Mouse (Mus musculus) CH12.LX (cell line): ENCODE measurements at regions not wholly inside any gene's neighbourhood (a gene's known extent, or its start where the extent isn't known, plus 50 kb on each side); places are given as distances from the start of the nearest gene placed in this dataset.

Experiments
- DNase-seq: peaks from one replicate; pipeline ENCODE4 v3.0.0-alpha.2; 2013; ENCODE audit errors: extremely low read depth
- H3K27ac ChIP-seq: 2 replicates; pipeline ENCODE4 v1.5.1; 2012; ENCODE audit warnings: low read depth, mild to moderate bottlenecking, control low read depth, moderate library complexity; ENCODE audit not compliant: insufficient read depth
- H3K27me3 ChIP-seq: replicated peaks from 2 replicates; pipeline ENCODE3; 2012; ENCODE audit warnings: inconsistent platforms
- H3K36me3 ChIP-seq, 2 experiments: replicated peaks in 1 of 2; 2 replicates each; pipeline versions ENCODE3 to v1.6.1; 2012; ENCODE audit warnings: inconsistent platforms in 1 of 2, low read length in 1 of 2, mild to moderate bottlenecking in 1 of 2, mixed read lengths in 1 of 2, moderate library complexity in 1 of 2; ENCODE audit not compliant: control insufficient read depth in 1 of 2, insufficient read depth in 1 of 2
- H3K4me1 ChIP-seq, 2 experiments: 2 replicates each; pipeline ENCODE4 v1.6.1; 2012; ENCODE audit warnings: inconsistent platforms in 1 of 2, moderate library complexity in 1 of 2; ENCODE audit not compliant: insufficient read depth in 2 of 2, control insufficient read depth in 1 of 2
- H3K4me2 ChIP-seq: 2 replicates; pipeline ENCODE4 v1.6.1; 2012; ENCODE audit warnings: low read depth, mild to moderate bottlenecking, control low read depth; ENCODE audit not compliant: poor library complexity, insufficient read depth, severe bottlenecking
- H3K4me3 ChIP-seq, 3 experiments: fragments of 150-350 bp in 1 of 3; sonication (generic) in 1 of 3; replicated peaks in 1 of 3; 2 replicates each; pipeline versions ENCODE3 to v1.5.1; 2011 to 2012; ENCODE audit warnings: low read depth in 2 of 3, low read length in 2 of 3, mild to moderate bottlenecking in 2 of 3, moderate library complexity in 2 of 3, control low read depth in 1 of 3, improper control_type of control experiment in 1 of 3, inconsistent platforms in 1 of 3, mixed read lengths in 1 of 3; ENCODE audit not compliant: poor library complexity in 1 of 3
- H3K79me2 ChIP-seq: replicated peaks from 2 replicates; pipeline ENCODE4 v1.6.1; 2012; ENCODE audit warnings: mild to moderate bottlenecking, moderate library complexity; ENCODE audit not compliant: control insufficient read depth, poor library complexity, insufficient read depth, severe bottlenecking; ENCODE audit errors: extremely low read depth
- H3K9ac ChIP-seq: 2 replicates; pipeline ENCODE4 v1.6.1; 2012; ENCODE audit warnings: low read depth, mild to moderate bottlenecking, control low read depth, moderate library complexity; ENCODE audit not compliant: insufficient read depth
- H3K9me3 ChIP-seq: replicated peaks from 2 replicates; pipeline ENCODE3; 2012; ENCODE audit warnings: low read length, inconsistent platforms, mixed read lengths
- BHLHE40 ChIP-seq: IDR thresholded peaks from 2 replicates; pipeline ENCODE4 v1.6.1; 2011; ENCODE audit warnings: mild to moderate bottlenecking, low read depth, low read length, improper control_type of control experiment
- CHD1 ChIP-seq: IDR thresholded peaks from 2 replicates; pipeline ENCODE4 v1.6.1; 2012; ENCODE audit warnings: low read depth, low read length, improper control_type of control experiment, inconsistent platforms
- CTCF ChIP-seq, 2 experiments: IDR thresholded peaks in 1 of 2; conservative IDR thresholded peaks in 1 of 2; 2 replicates each; pipeline ENCODE4 v1.5.1; 2011 to 2012; ENCODE audit warnings: low read depth in 2 of 2, low read length in 2 of 2, improper control_type of control experiment in 1 of 2, inconsistent platforms in 1 of 2, mild to moderate bottlenecking in 1 of 2, moderate library complexity in 1 of 2
- E2F4 ChIP-seq: IDR thresholded peaks from 2 replicates; pipeline ENCODE4 v1.6.1; 2011; ENCODE audit warnings: low read depth, low read length, improper control_type of control experiment; ENCODE audit not compliant: insufficient replicate concordance
- ETS1 ChIP-seq: conservative IDR thresholded peaks from 2 replicates; pipeline ENCODE4 v1.6.1; 2012; ENCODE audit warnings: low read depth, mild to moderate bottlenecking, inconsistent platforms, low read length, improper control_type of control experiment, moderate library complexity
- GABPA ChIP-seq: IDR thresholded peaks from 2 replicates; pipeline ENCODE4 v1.6.1; 2012; ENCODE audit warnings: low read depth, low read length, improper control_type of control experiment, inconsistent platforms; ENCODE audit not compliant: insufficient replicate concordance
- IRF4 ChIP-seq: IDR thresholded peaks from 2 replicates; pipeline ENCODE4 v1.6.1; 2014; ENCODE audit warnings: low read depth, mild to moderate bottlenecking, inconsistent platforms, low read length, improper control_type of control experiment
- JUN ChIP-seq: IDR thresholded peaks from 2 replicates; pipeline ENCODE4 v1.6.1; 2011; ENCODE audit warnings: low read depth, mild to moderate bottlenecking, low read length, improper control_type of control experiment, moderate library complexity; ENCODE audit not compliant: insufficient read depth
- KAT2A ChIP-seq: IDR thresholded peaks from 2 replicates; pipeline ENCODE4 v1.6.1; 2012; ENCODE audit warnings: low read length, improper control_type of control experiment, inconsistent platforms; ENCODE audit not compliant: insufficient replicate concordance
- MAX ChIP-seq: IDR thresholded peaks from 2 replicates; pipeline ENCODE4 v1.6.1; 2011; ENCODE audit warnings: low read length, improper control_type of control experiment
- MAZ ChIP-seq: IDR thresholded peaks from 2 replicates; pipeline ENCODE4 v1.6.1; 2012; ENCODE audit warnings: low read depth, mild to moderate bottlenecking, inconsistent platforms, low read length, improper control_type of control experiment, moderate library complexity
- MEF2A ChIP-seq: IDR thresholded peaks from 2 replicates; pipeline ENCODE4 v1.6.1; 2014; ENCODE audit warnings: low read depth, mild to moderate bottlenecking, inconsistent platforms, low read length, improper control_type of control experiment, borderline replicate concordance
- MYC ChIP-seq: IDR thresholded peaks from 2 replicates; pipeline ENCODE4 v1.6.1; 2011; ENCODE audit warnings: low read depth, mild to moderate bottlenecking, improper control_type of control experiment, low read length
- NELFE ChIP-seq: IDR thresholded peaks from 2 replicates; pipeline ENCODE4 v1.6.1; 2011; ENCODE audit warnings: low read depth, low read length, improper control_type of control experiment
- POLR2A ChIP-seq: IDR thresholded peaks from 2 replicates; pipeline ENCODE4 v1.6.1; 2011; ENCODE audit warnings: low read depth, mild to moderate bottlenecking, improper control_type of control experiment, low read length
- POLR2AphosphoS2 ChIP-seq: IDR thresholded peaks from 2 replicates; pipeline ENCODE4 v1.6.1; 2011; ENCODE audit warnings: low read depth, low read length, improper control_type of control experiment
- SIN3A ChIP-seq: IDR thresholded peaks from 2 replicates; pipeline ENCODE4 v1.6.1; 2012; ENCODE audit warnings: low read length, improper control_type of control experiment, inconsistent platforms
- TBP ChIP-seq: conservative IDR thresholded peaks from 2 replicates; pipeline ENCODE4 v1.6.1; 2011; ENCODE audit warnings: low read depth, low read length, improper control_type of control experiment
- USF1 ChIP-seq: IDR thresholded peaks from 2 replicates; pipeline ENCODE4 v1.6.1; 2014; ENCODE audit warnings: low read depth, mild to moderate bottlenecking, inconsistent platforms, low read length, improper control_type of control experiment
- USF2 ChIP-seq: conservative IDR thresholded peaks from 2 replicates; pipeline ENCODE4 v1.6.1; 2011; ENCODE audit warnings: low read depth, low read length, improper control_type of control experiment
- ZC3H11A ChIP-seq: IDR thresholded peaks from 2 replicates; pipeline ENCODE4 v1.6.1; 2012; ENCODE audit warnings: low read depth, mild to moderate bottlenecking, inconsistent platforms, low read length, improper control_type of control experiment
- ZKSCAN1 ChIP-seq: IDR thresholded peaks from 2 replicates; pipeline ENCODE4 v1.6.1; 2012; ENCODE audit warnings: low read depth, inconsistent platforms, low read length, improper control_type of control experiment, borderline replicate concordance
- ZMIZ1 ChIP-seq: IDR thresholded peaks from 2 replicates; pipeline ENCODE4 v1.6.1; 2012; ENCODE audit warnings: low read depth, mild to moderate bottlenecking, inconsistent platforms, low read length, improper control_type of control experiment
- ZNF384 ChIP-seq: IDR thresholded peaks from 2 replicates; pipeline ENCODE4 v1.6.1; 2012; ENCODE audit warnings: low read depth, low read length, improper control_type of control experiment, inconsistent platforms
- dilution Hi-C: fragments of 300-500 bp; cut with MboI; formaldehyde crosslinking; loops from 2 replicates; pipeline ENCODE4 v1.14.3; 2020; ENCODE audit warnings: low sequenced_read_pairs; ENCODE audit not compliant: extremely low pct_unique_long_range_greater_than_20kb, extremely low pct_ligation_motif_present
- in situ Hi-C: fragments of 300-500 bp; cut with MboI; formaldehyde crosslinking; loops from 3 replicates; pipeline ENCODE4 v1.14.3; 2019; ENCODE audit warnings: low sequenced_read_pairs, low pct_ligation_motif_present, low pct_unique_long_range_greater_than_20kb, mixed read lengths

GRCm38 (mm10) chr1:194334752-194335719, 283.0 kb upstream of the Plxna2 start:
- no peak for DNase-seq
- Histone ChIP-seq H3K27me3 (no peaks in the 10 kb centered on the region), H3K9me3 (no peaks in the 10 kb centered on the region), H3K9ac (no peak overlapping the region), H3K36me3 (no peaks in the 10 kb centered on the region), H3K27ac (no peak overlapping the region), H3K4me2 (no peak overlapping the region), H3K4me1 (no peaks in the 10 kb centered on the region), H3K4me3 (no peak overlapping the region), H3K79me2 (no peaks in the 10 kb centered on the region)
- TF ChIP-seq ETS1 (no peak), BHLHE40 (no peak), E2F4 (no peak), ZNF384 (no peak), JUN (no peak), USF2 (no peak), IRF4 (no peak), MEF2A (no peak), ZC3H11A (no peak), MAZ (no peak), POLR2AphosphoS2 (no peak), SIN3A (no peak), KAT2A (no peak), NELFE (no peak), CHD1 (no peak), GABPA (no peak), MYC (no peak), CTCF (conservative IDR thresholded peaks at IDR 0.05 in 1 of 2, IDR thresholded peaks at IDR 0.05 in 1 of 2; ENCODE audit: low read depth in 2 of 2, low read length in 2 of 2) (no peak), USF1 (no peak)
- in situ Hi-C loops: no loop called here
- dilution Hi-C loops: no loop called here

GRCm38 (mm10) chr1:194332639-194333038, 285.4 kb upstream of the Plxna2 start:
- dilution Hi-C loops: no loop called here
- Histone ChIP-seq H3K79me2 (no peaks in the 10 kb centered on the region), H3K27me3 (no peaks in the 10 kb centered on the region), H3K4me2 (no peak overlapping the region), H3K9me3 (no peaks in the 10 kb centered on the region), H3K27ac (no peak overlapping the region), H3K36me3 (no peaks in the 10 kb centered on the region), H3K9ac (no peak overlapping the region), H3K4me3 (no peak overlapping the region), H3K4me1 (no peaks in the 10 kb centered on the region)
- DNase-seq: no peak
- TF ChIP-seq USF2 (no peak), SIN3A (no peak), BHLHE40 (no peak), ZKSCAN1 (no peak), POLR2A (no peak), E2F4 (no peak), ZMIZ1 (no peak), JUN (no peak), KAT2A (no peak), TBP (no peak), MAX (no peak)
- in situ Hi-C loops: no loop called here
